In genomic region chr10:99106703-99107631, GRCm38 (mm10) we compare ENCODE assay signal across 8 mouse cellular contexts. TPM values are rescaled to one million over a fixed set of nuclear protein-coding genes. Genes with fewer than 3 reads are reported as not detected.
DNase-seq lines count a peak whose midpoint lies in the region; ATAC-seq and TF ChIP-seq lines count a peak whose summit lies in the region.

TSS of gene Poc1b (plus strand) at chr10:99107036.

- peak; percentile 86 to 96 for DNase-seq in adrenal gland, adult (ENCODE audit: inconsistent age in 2 of 2, low spot score in 1 of 2)
- peak; percentile 88 for DNase-seq in gastrocnemius, postnatal 10 days
- DNase-seq in left cerebral cortex, postnatal 25 days (ENCODE audit: low spot score in 2 of 2): peak; percentile 86 to 87
- peak; percentile 91 for DNase-seq in mesoderm, embryonic 11.5 days (ENCODE audit: low read depth, low spot score)
- DNase-seq in right cerebral cortex, postnatal 36 days (ENCODE audit: low spot score in 2 of 2): peak; percentile 63 to 70
- DNase-seq in urinary bladder, postnatal 4 days (ENCODE audit: low spot score in 2 of 2): peak; percentile 83 to 88

- peak; percentile 64 for ATAC-seq in inflammation-experienced regulatory T-cells, adult 6 months

- TF ChIP-seq POLR2A in cortical plate, adult 2 months (IDR thresholded peaks at IDR 0.05; ENCODE audit: extremely low read depth, insufficient read depth, low read length): peak; percentile 32; the same call in 1 of the 2 replicates

- no peak for TF ChIP-seq CTCF in cortical plate, adult 2 months (IDR thresholded peaks at IDR 0.05; ENCODE audit: extremely low read depth, insufficient read depth, low read length)

- H3K4me1 ChIP-seq in cortical plate, adult 2 months (ENCODE audit: control insufficient read depth, insufficient read depth, low read length): 0 out of 2 replicates have a peak, but pooled peaks cover 1% of the 10 kb centered on the region

- H3K4me3 ChIP-seq in cortical plate, adult 2 months (ENCODE audit: insufficient read depth, low read length): peak within 1 kb of the TSS; percentile 91

- peak within 1 kb of the TSS; percentile 96 for H3K27ac ChIP-seq in cortical plate, adult 2 months (ENCODE audit: insufficient read depth, low read length)

- intact Hi-C loops in left cerebral cortex, postnatal 25 days (cut with DNase I): loop anchor here (1.0 kb wide), 1 partner anchor 508 kb away; no protein-coding TSS in a partner anchor

RNA-seq across cellular contexts. Expression of gene Poc1b, which starts in this region (rescaled TPM):
- polyA plus RNA-seq in cortical plate, adult 2 months (2012; rRNA removed): 9.1 and 11.2 TPM in 2 replicates
- total RNA-seq in gastrocnemius, postnatal 10 days (2021): 1 to 10 TPM; 5.7 to 8.8 TPM
- polyA plus RNA-seq in inflammation-experienced regulatory T-cells, adult 6 months (2017; shearing (Covaris generic)): 10 to 100 TPM in 1 of 3 experiments, 1 to 10 TPM in 2; 6.8 to 10.9 (median 7.9) TPM
- 1 to 10 TPM; 7.8 to 8.3 TPM for total RNA-seq in left cerebral cortex, postnatal 25 days (2021)

Comparison
In these comparisons a context has a peak if more than half of its experiments do, and no peak if none do; other contexts are left out.
1. Peak in every context shown above with its lines: DNase-seq, ATAC-seq, H3K4me3 ChIP-seq and H3K27ac ChIP-seq.